Mouse (Mus musculus) CH12.LX (cell line): ENCODE measurements around the gene Pradc1. TPM values are rescaled to one million over a fixed set of nuclear protein-coding genes. Genes with fewer than 3 reads are reported as not detected.
"Not testable (repeated sequence)": the region's sequence is repeated elsewhere in the genome, so short reads cannot be mapped to it uniquely, and the experiment has no call there.

Source experiments
- DNase-seq: peaks from one replicate; pipeline ENCODE4 v3.0.0-alpha.2; 2013; ENCODE audit errors: extremely low read depth
- H3K27ac ChIP-seq: 2 replicates; pipeline ENCODE4 v1.5.1; 2012; ENCODE audit warnings: low read depth, mild to moderate bottlenecking, control low read depth, moderate library complexity; ENCODE audit not compliant: insufficient read depth
- H3K27me3 ChIP-seq: replicated peaks from 2 replicates; pipeline ENCODE3; 2012; ENCODE audit warnings: inconsistent platforms
- H3K36me3 ChIP-seq, 2 experiments: replicated peaks in 1 of 2; 2 replicates each; pipeline versions ENCODE3 to v1.6.1; 2012; ENCODE audit warnings: inconsistent platforms in 1 of 2, low read length in 1 of 2, mild to moderate bottlenecking in 1 of 2, mixed read lengths in 1 of 2, moderate library complexity in 1 of 2; ENCODE audit not compliant: control insufficient read depth in 1 of 2, insufficient read depth in 1 of 2
- H3K4me1 ChIP-seq, 2 experiments: 2 replicates each; pipeline ENCODE4 v1.6.1; 2012; ENCODE audit warnings: inconsistent platforms in 1 of 2, moderate library complexity in 1 of 2; ENCODE audit not compliant: insufficient read depth in 2 of 2, control insufficient read depth in 1 of 2
- H3K4me2 ChIP-seq: 2 replicates; pipeline ENCODE4 v1.6.1; 2012; ENCODE audit warnings: low read depth, mild to moderate bottlenecking, control low read depth; ENCODE audit not compliant: poor library complexity, insufficient read depth, severe bottlenecking
- H3K4me3 ChIP-seq, 3 experiments: fragments of 150-350 bp in 1 of 3; sonication (generic) in 1 of 3; replicated peaks in 1 of 3; 2 replicates each; pipeline versions ENCODE3 to v1.5.1; 2011 to 2012; ENCODE audit warnings: low read depth in 2 of 3, low read length in 2 of 3, mild to moderate bottlenecking in 2 of 3, moderate library complexity in 2 of 3, control low read depth in 1 of 3, improper control_type of control experiment in 1 of 3, inconsistent platforms in 1 of 3, mixed read lengths in 1 of 3; ENCODE audit not compliant: poor library complexity in 1 of 3
- H3K79me2 ChIP-seq: replicated peaks from 2 replicates; pipeline ENCODE4 v1.6.1; 2012; ENCODE audit warnings: mild to moderate bottlenecking, moderate library complexity; ENCODE audit not compliant: control insufficient read depth, poor library complexity, insufficient read depth, severe bottlenecking; ENCODE audit errors: extremely low read depth
- H3K9ac ChIP-seq: 2 replicates; pipeline ENCODE4 v1.6.1; 2012; ENCODE audit warnings: low read depth, mild to moderate bottlenecking, control low read depth, moderate library complexity; ENCODE audit not compliant: insufficient read depth
- H3K9me3 ChIP-seq: replicated peaks from 2 replicates; pipeline ENCODE3; 2012; ENCODE audit warnings: low read length, inconsistent platforms, mixed read lengths
- BHLHE40 ChIP-seq: IDR thresholded peaks from 2 replicates; pipeline ENCODE4 v1.6.1; 2011; ENCODE audit warnings: mild to moderate bottlenecking, low read depth, low read length, improper control_type of control experiment
- CHD1 ChIP-seq: IDR thresholded peaks from 2 replicates; pipeline ENCODE4 v1.6.1; 2012; ENCODE audit warnings: low read depth, low read length, improper control_type of control experiment, inconsistent platforms
- CHD2 ChIP-seq: IDR thresholded peaks from 2 replicates; pipeline ENCODE4 v1.6.1; 2011; ENCODE audit warnings: low read length, improper control_type of control experiment
- EP300 ChIP-seq: IDR thresholded peaks from 2 replicates; pipeline ENCODE4 v1.6.1; 2011; ENCODE audit warnings: low read length, improper control_type of control experiment
- ETS1 ChIP-seq: conservative IDR thresholded peaks from 2 replicates; pipeline ENCODE4 v1.6.1; 2012; ENCODE audit warnings: low read depth, mild to moderate bottlenecking, inconsistent platforms, low read length, improper control_type of control experiment, moderate library complexity
- GABPA ChIP-seq: IDR thresholded peaks from 2 replicates; pipeline ENCODE4 v1.6.1; 2012; ENCODE audit warnings: low read depth, low read length, improper control_type of control experiment, inconsistent platforms; ENCODE audit not compliant: insufficient replicate concordance
- IRF4 ChIP-seq: IDR thresholded peaks from 2 replicates; pipeline ENCODE4 v1.6.1; 2014; ENCODE audit warnings: low read depth, mild to moderate bottlenecking, inconsistent platforms, low read length, improper control_type of control experiment
- JUN ChIP-seq: IDR thresholded peaks from 2 replicates; pipeline ENCODE4 v1.6.1; 2011; ENCODE audit warnings: low read depth, mild to moderate bottlenecking, low read length, improper control_type of control experiment, moderate library complexity; ENCODE audit not compliant: insufficient read depth
- KAT2A ChIP-seq: IDR thresholded peaks from 2 replicates; pipeline ENCODE4 v1.6.1; 2012; ENCODE audit warnings: low read length, improper control_type of control experiment, inconsistent platforms; ENCODE audit not compliant: insufficient replicate concordance
- MAX ChIP-seq: IDR thresholded peaks from 2 replicates; pipeline ENCODE4 v1.6.1; 2011; ENCODE audit warnings: low read length, improper control_type of control experiment
- MAZ ChIP-seq: IDR thresholded peaks from 2 replicates; pipeline ENCODE4 v1.6.1; 2012; ENCODE audit warnings: low read depth, mild to moderate bottlenecking, inconsistent platforms, low read length, improper control_type of control experiment, moderate library complexity
- MYC ChIP-seq: IDR thresholded peaks from 2 replicates; pipeline ENCODE4 v1.6.1; 2011; ENCODE audit warnings: low read depth, mild to moderate bottlenecking, improper control_type of control experiment, low read length
- NRF1 ChIP-seq: IDR thresholded peaks from 2 replicates; pipeline ENCODE4 v1.6.1; 2014; ENCODE audit warnings: low read depth, mild to moderate bottlenecking, inconsistent platforms, low read length, improper control_type of control experiment, moderate library complexity
- PAX5 ChIP-seq: IDR thresholded peaks from 2 replicates; pipeline ENCODE4 v1.6.1; 2012; ENCODE audit warnings: low read length, inconsistent platforms, mixed read lengths
- POLR2AphosphoS2 ChIP-seq: IDR thresholded peaks from 2 replicates; pipeline ENCODE4 v1.6.1; 2011; ENCODE audit warnings: low read depth, low read length, improper control_type of control experiment
- RAD21 ChIP-seq: IDR thresholded peaks from 2 replicates; pipeline ENCODE4 v1.6.1; 2011; ENCODE audit warnings: low read depth, mild to moderate bottlenecking, low read length, improper control_type of control experiment, moderate library complexity
- RCOR1 ChIP-seq: conservative IDR thresholded peaks from 2 replicates; pipeline ENCODE4 v1.6.1; 2012; ENCODE audit warnings: low read depth, mild to moderate bottlenecking, inconsistent platforms, low read length, improper control_type of control experiment
- TBP ChIP-seq: conservative IDR thresholded peaks from 2 replicates; pipeline ENCODE4 v1.6.1; 2011; ENCODE audit warnings: low read depth, low read length, improper control_type of control experiment
- USF1 ChIP-seq: IDR thresholded peaks from 2 replicates; pipeline ENCODE4 v1.6.1; 2014; ENCODE audit warnings: low read depth, mild to moderate bottlenecking, inconsistent platforms, low read length, improper control_type of control experiment
- ZMIZ1 ChIP-seq: IDR thresholded peaks from 2 replicates; pipeline ENCODE4 v1.6.1; 2012; ENCODE audit warnings: low read depth, mild to moderate bottlenecking, inconsistent platforms, low read length, improper control_type of control experiment
- dilution Hi-C: fragments of 300-500 bp; cut with MboI; formaldehyde crosslinking; loops from 2 replicates; pipeline ENCODE4 v1.14.3; 2020; ENCODE audit warnings: low sequenced_read_pairs; ENCODE audit not compliant: extremely low pct_unique_long_range_greater_than_20kb, extremely low pct_ligation_motif_present
- in situ Hi-C: fragments of 300-500 bp; cut with MboI; formaldehyde crosslinking; loops from 3 replicates; pipeline ENCODE4 v1.14.3; 2019; ENCODE audit warnings: low sequenced_read_pairs, low pct_ligation_motif_present, low pct_unique_long_range_greater_than_20kb, mixed read lengths
- polyA plus RNA-seq: library from polyadenylated mRNA; unstranded; fragments of >175 nt; gene quantifications from 2 replicates; pipeline ENCODE4 v1.2.1, GENCODE M21; 2012; ENCODE audit warnings: low read depth; ENCODE audit not compliant: insufficient read length
- total RNA-seq, 2 experiments: library from RNA; depleted of rRNA; stranded (reverse); fragments of 300-350 nt in 1 of 2; fragments of >200 nt in 1 of 2; gene quantifications; 2 replicates each; pipeline ENCODE4 v1.2.3; 2012 to 2014

Gene Pradc1
- total and polyA plus RNA-seq, 3 experiments, result 11.0 to 18.8 (median 16.3) TPM

- in situ Hi-C loops, result loop anchor here (25.0 kb wide), 1 partner anchor 462 kb away; the partner anchor contains the start of genes Nat8f1, Nat8f4 and Tprkb
- H3K9me3 ChIP-seq, H3K4me3 ChIP-seq, H3K27me3 ChIP-seq, dilution Hi-C loops, DNase-seq, H3K27ac ChIP-seq: not testable (repeated sequence)
- Histone ChIP-seq H3K9ac (peak overlapping the region; percentile 65; the same call in 1 of the 2 replicates), H3K79me2 (peaks cover 31% of the 10 kb centered on the region), H3K4me2 (peak overlapping the region; percentile 57), H3K36me3 (peaks cover 20 to 54% of the 10 kb centered on the region in 2 experiments), H3K4me1 (peaks cover 0 to 29% of the 10 kb centered on the region in 2 experiments; a peak in 2 of 4 replicates)
Observed at GRCm38 (mm10) chr6:85450140-85450539, 1.6 kb downstream of the Pradc1 start.

DNA sequence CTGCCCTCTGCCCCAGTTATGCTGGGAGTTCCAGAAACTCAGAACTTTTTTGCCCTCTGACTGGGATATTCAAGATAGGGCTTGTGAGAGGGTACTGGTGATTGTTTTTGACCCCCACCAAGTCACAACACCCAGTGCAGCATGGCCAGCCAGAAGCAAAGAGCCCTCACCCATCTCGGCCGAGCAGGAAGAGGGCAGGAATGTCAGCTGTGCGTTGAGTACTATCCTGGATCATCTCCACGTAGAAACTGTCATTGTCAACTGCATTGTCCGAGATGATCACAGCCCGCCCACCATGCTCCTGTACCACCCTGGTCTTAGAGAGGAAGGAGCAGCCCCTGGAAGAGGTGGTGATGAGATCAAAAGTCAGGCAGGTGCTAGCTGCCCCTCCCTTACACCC, 4.4 kb downstream of the Pradc1 start:
- no peak overlapping the region for H3K4me2 ChIP-seq
- H3K27me3 ChIP-seq, result no peaks in the 10 kb centered on the region
- H3K36me3 ChIP-seq, result peaks cover 37 to 65% of the 10 kb centered on the region in 2 experiments
- in situ Hi-C loops, result no loop called here
- no peak for TF ChIP-seq ZMIZ1
- no peak for TF ChIP-seq RAD21
- TF ChIP-seq EP300, result no peak
- no peak for TF ChIP-seq TBP
- TF ChIP-seq MAX, result no peak
- TF ChIP-seq NRF1, result no peak
- TF ChIP-seq MYC, result no peak
- no peak for TF ChIP-seq CHD1
- TF ChIP-seq POLR2AphosphoS2, result no peak
- TF ChIP-seq RCOR1, result no peak
- no peak for TF ChIP-seq MAZ
- TF ChIP-seq KAT2A, result no peak
- no peak for TF ChIP-seq CHD2
- TF ChIP-seq BHLHE40, result no peak
- no peak for TF ChIP-seq JUN
- TF ChIP-seq USF1, result no peak
- no peak for TF ChIP-seq GABPA
- no peak for TF ChIP-seq PAX5
- TF ChIP-seq IRF4, result no peak
- TF ChIP-seq ETS1, result no peak
- dilution Hi-C loops, result no loop called here
- DNase-seq, result no peak
- H3K79me2 ChIP-seq, result peaks cover 4% of the 10 kb centered on the region
- H3K9me3 ChIP-seq, result no peaks in the 10 kb centered on the region
- H3K4me3 ChIP-seq, result no peak overlapping the region
- no peak overlapping the region for H3K27ac ChIP-seq
- H3K9ac ChIP-seq, result no peak overlapping the region
- H3K4me1 ChIP-seq, result peaks cover 0 to 8% of the 10 kb centered on the region in 2 experiments; a peak in 2 of 4 replicates
